Mouse (Mus musculus) midbrain, embryonic 11.5 days (tissue): Measurements from ENCODE around the gene Kcnh2. TPM values are rescaled to one million over a fixed set of nuclear protein-coding genes. Genes with fewer than 3 reads are reported as not detected.

Experiments
- ATAC-seq: fragments of 200-750 bp; cut with Nextera tagmentation; 2 replicates; pipeline ENCODE4 v1.8.0; 2017; ENCODE audit warnings: moderate TSS enrichment, moderate library complexity; ENCODE audit not compliant: low FRiP score
- DNase-seq: peaks from one replicate; pipeline ENCODE4 v3.0.0; 2015; ENCODE audit warnings: low spot score; ENCODE audit errors: missing footprints
- H3K27ac ChIP-seq: fragments of 300-500 bp; sonication (generic); 2 replicates; pipeline ENCODE4 v1.5.1; 2014; ENCODE audit warnings: low read depth, low read length
- H3K27me3 ChIP-seq: fragments of 300-500 bp; sonication (generic); 2 replicates; pipeline ENCODE4 v1.6.1; 2014; ENCODE audit warnings: mild to moderate bottlenecking, low read length, moderate library complexity, mixed read lengths; ENCODE audit not compliant: control insufficient read depth, insufficient read depth
- H3K36me3 ChIP-seq: fragments of 300-500 bp; sonication (generic); 2 replicates; pipeline ENCODE4 v1.6.1; 2014; ENCODE audit warnings: mild to moderate bottlenecking, low read length, moderate library complexity, mixed read lengths; ENCODE audit not compliant: control insufficient read depth, insufficient read depth
- H3K4me1 ChIP-seq: fragments of 300-500 bp; sonication (generic); 2 replicates; pipeline ENCODE4 v1.6.1; 2014; ENCODE audit warnings: low read length; ENCODE audit not compliant: control insufficient read depth, insufficient read depth
- H3K4me2 ChIP-seq: fragments of 300-500 bp; sonication (generic); 2 replicates; pipeline ENCODE4 v1.6.1; 2014; ENCODE audit warnings: mild to moderate bottlenecking, moderate library complexity
- H3K4me3 ChIP-seq: fragments of 300-500 bp; sonication (generic); 2 replicates; pipeline ENCODE4 v1.5.1; 2014; ENCODE audit warnings: low read depth, low read length
- H3K9ac ChIP-seq: fragments of 300-500 bp; sonication (generic); 2 replicates; pipeline ENCODE4 v1.6.1; 2014; ENCODE audit warnings: low read length
- H3K9me3 ChIP-seq: fragments of 300-500 bp; sonication (generic); 2 replicates; pipeline ENCODE4 v1.6.1; 2016; ENCODE audit warnings: low read length; ENCODE audit not compliant: control insufficient read depth
- WGBS: fragments of 180-500 bp; shearing (Covaris S2); extraction: QIAGEN DNeasy Blood & Tissue Kit; methylation state at CpG from one replicate; pipeline ENCODE4 v1.1.7; 2014; 5-methylcytosine and 5-hydroxymethylcytosine counted together
- polyA plus RNA-seq: library from polyadenylated mRNA; unstranded; fragments of >200 nt; fragmentation: Nextera tagmentation; extraction: Ambion mirVana; gene quantifications from 2 replicates; pipeline ENCODE4 v1.2.1, GENCODE M21; 2014

Kcnh2 gene
- polyA plus RNA-seq, 1 experiment from 2014 or later: 16.2 TPM

- H3K4me2 ChIP-seq: peak overlapping the region; percentile 90
- peaks cover 19% of the 10 kb centered on the region for H3K27me3 ChIP-seq
- peak overlapping the region; percentile 94 for H3K27ac ChIP-seq
- peaks cover 29% of the 10 kb centered on the region for H3K4me1 ChIP-seq
- WGBS: 0% methylated on average over 24 of the region's 24 CpGs
- no peaks in the 10 kb centered on the region for H3K9me3 ChIP-seq
- peak; percentile 95 for DNase-seq
- H3K9ac ChIP-seq: peak overlapping the region; percentile 54
- H3K36me3 ChIP-seq: no peaks in the 10 kb centered on the region
- peak; percentile 64 for ATAC-seq
- H3K4me3 ChIP-seq: peak overlapping the region; percentile 75
Observed at GRCm38 (mm10) chr5:24352251-24352859, 951 bp upstream of the Kcnh2 start.

DNA sequence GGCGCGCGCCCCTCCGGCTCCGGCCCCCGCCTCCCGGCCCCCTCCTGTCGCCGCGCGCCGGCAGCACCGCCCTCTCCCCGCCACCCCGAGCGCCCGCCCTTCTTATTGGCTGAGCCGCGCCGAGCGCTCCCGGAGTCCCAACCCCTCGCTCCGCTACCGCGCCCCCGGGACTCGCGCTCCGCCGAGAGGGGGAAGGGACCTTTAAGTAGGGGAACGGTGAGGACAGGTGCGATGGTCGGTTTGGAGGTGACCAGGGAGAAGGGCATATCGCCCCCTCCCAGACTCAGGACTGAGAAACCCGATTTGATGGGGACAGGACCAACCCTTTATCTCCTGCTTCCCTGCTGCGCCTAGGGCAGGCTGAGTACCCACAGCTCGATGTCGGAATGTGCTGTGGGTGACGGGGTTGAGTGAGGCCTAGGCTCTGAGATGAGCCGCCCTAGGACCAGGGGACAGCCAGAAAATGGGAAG, 332 bp upstream of the Kcnh2 start:
- WGBS: 1% methylated on average over 22 of the region's 41 CpGs
- Histone ChIP-seq H3K9me3 (no peaks in the 10 kb centered on the region), H3K27me3 (peaks cover 19% of the 10 kb centered on the region), H3K36me3 (no peaks in the 10 kb centered on the region), H3K9ac (peak overlapping the region; percentile 54), H3K27ac (peak overlapping the region; percentile 94), H3K4me3 (peak overlapping the region; percentile 75), H3K4me2 (peak overlapping the region; percentile 90), H3K4me1 (peaks cover 29% of the 10 kb centered on the region)
- peak; percentile 86 for ATAC-seq
- peak; percentile 98 for DNase-seq

GRCm38 (mm10) chr5:24350531-24351250, 713 bp downstream of the Kcnh2 start:
- ATAC-seq (no peak), DNase-seq (peak; percentile 91)
- peak overlapping the region; percentile 83 for H3K9ac ChIP-seq
- WGBS: 35% methylated on average over 13 of the region's 15 CpGs
- H3K4me3 ChIP-seq: peak overlapping the region; percentile 75
- peaks cover 19% of the 10 kb centered on the region for H3K27me3 ChIP-seq
- peak overlapping the region; percentile 90 for H3K4me2 ChIP-seq
- H3K9me3 ChIP-seq: no peaks in the 10 kb centered on the region
- H3K27ac ChIP-seq: peak overlapping the region; percentile 66; the same call in 1 of the 2 replicates
- H3K4me1 ChIP-seq: peaks cover 30% of the 10 kb centered on the region
- no peaks in the 10 kb centered on the region for H3K36me3 ChIP-seq

DNA sequence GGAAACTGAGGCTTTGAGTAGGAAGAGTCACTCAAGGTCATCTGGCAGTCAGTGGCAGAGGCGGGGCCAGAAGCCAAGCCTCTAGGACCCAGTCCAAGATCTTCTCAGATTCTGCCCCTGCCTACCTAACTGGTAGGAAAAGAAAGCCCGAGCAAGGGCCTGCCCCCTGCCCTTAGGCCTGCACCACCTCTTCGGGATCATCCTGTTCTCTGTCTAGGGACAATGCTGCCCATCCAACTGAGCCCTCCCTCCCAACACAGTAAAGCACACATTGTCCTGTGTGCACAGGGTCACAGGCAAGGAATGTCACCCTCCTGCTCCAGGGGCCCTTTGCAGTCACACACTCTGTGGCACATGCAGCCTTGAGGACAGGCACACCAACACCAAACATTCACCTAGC, 1.3 kb downstream of the Kcnh2 start:
- Histone ChIP-seq H3K9ac (peak overlapping the region; percentile 83; the same call in 1 of the 2 replicates), H3K9me3 (no peaks in the 10 kb centered on the region), H3K4me2 (peak overlapping the region; percentile 90), H3K4me3 (peak overlapping the region; percentile 75), H3K27ac (no peak overlapping the region), H3K27me3 (peaks cover 19% of the 10 kb centered on the region), H3K4me1 (peaks cover 36% of the 10 kb centered on the region), H3K36me3 (no peaks in the 10 kb centered on the region)
- ATAC-seq (no peak), DNase-seq (no peak)
- 55% methylated on average over 3 of the region's 3 CpGs for WGBS

DNA sequence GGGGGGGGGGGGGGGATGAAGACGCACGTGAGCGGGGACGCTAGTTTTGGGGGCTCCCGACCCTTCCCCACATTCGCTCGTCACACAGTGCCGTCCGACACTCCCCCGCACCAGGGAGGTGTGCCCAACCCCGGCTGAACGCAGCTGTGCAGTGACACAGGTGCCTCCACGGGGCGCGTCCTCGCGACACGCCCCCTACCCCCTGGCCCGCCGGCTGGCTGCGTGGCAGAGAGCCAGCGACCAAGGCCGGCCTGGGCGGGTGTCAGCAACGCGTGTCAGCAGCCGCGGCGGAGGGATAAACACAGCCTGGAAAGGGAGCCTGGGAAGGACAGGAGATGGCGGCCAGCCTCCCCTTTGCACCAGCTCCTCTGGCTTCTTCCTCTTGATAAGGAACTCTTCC, 2.9 kb downstream of the Kcnh2 start:
- under 1% methylated on average over 29 of the region's 30 CpGs for WGBS
- DNase-seq: no peak
- H3K9ac ChIP-seq: peak overlapping the region; percentile 62
- H3K27me3 ChIP-seq: peaks cover 19% of the 10 kb centered on the region
- H3K4me3 ChIP-seq: peak overlapping the region; percentile 46
- no peak overlapping the region for H3K27ac ChIP-seq
- ATAC-seq: no peak
- no peaks in the 10 kb centered on the region for H3K9me3 ChIP-seq
- no peaks in the 10 kb centered on the region for H3K36me3 ChIP-seq
- peak overlapping the region; percentile 73 for H3K4me2 ChIP-seq
- H3K4me1 ChIP-seq: peaks cover 51% of the 10 kb centered on the region

GRCm38 (mm10) chr5:24348128-24348527, 3.3 kb downstream of the Kcnh2 start:
- peak overlapping the region; percentile 46 for H3K4me3 ChIP-seq
- no peak overlapping the region for H3K27ac ChIP-seq
- H3K27me3 ChIP-seq: peaks cover 19% of the 10 kb centered on the region
- no peaks in the 10 kb centered on the region for H3K36me3 ChIP-seq
- WGBS: under 1% methylated on average over 41 of the region's 41 CpGs
- peak overlapping the region; percentile 62 for H3K9ac ChIP-seq
- H3K9me3 ChIP-seq: no peaks in the 10 kb centered on the region
- ATAC-seq (peak; percentile 8; the same call in 1 of the 2 replicates), DNase-seq (peak; percentile 96)
- H3K4me1 ChIP-seq: peaks cover 53% of the 10 kb centered on the region
- H3K4me2 ChIP-seq: peak overlapping the region; percentile 73

DNA sequence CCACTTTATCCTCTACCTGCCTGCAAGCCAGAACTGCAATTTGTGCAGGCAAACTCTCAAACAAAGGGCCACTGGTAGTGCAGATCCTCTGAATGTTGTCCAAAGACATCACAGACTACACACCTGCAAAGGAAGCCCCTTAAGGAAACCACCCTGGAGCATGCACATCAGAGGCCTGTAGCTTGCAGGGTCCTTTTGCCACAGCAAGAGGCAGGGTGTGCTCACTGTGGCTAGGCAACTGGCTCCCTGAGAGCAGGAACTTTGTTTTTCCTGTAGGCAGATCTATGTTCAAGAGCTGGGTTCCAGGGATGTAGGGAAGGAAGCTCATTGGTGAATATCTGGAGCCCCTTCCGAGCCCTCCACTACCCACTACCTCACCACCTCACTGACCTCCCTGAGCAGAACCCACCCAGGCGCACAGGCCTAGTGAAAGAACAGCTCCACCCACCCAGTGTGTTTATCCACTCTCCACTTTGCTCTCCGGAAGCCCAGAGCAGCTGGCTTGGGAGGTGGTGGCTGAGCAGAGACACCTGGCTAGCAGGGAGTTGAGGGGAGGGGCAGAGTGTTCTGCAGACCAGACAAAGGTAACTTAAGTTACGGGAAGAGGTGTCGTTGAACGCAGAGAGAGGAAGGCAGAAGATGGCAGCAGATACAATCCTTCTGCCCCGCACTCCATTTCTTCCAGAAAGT, 4.1 kb downstream of the Kcnh2 start:
- Histone ChIP-seq H3K27ac (no peak overlapping the region), H3K4me3 (no peak overlapping the region), H3K4me1 (peaks cover 53% of the 10 kb centered on the region), H3K27me3 (peaks cover 19% of the 10 kb centered on the region), H3K9ac (no peak overlapping the region), H3K36me3 (no peaks in the 10 kb centered on the region), H3K9me3 (no peaks in the 10 kb centered on the region), H3K4me2 (peak overlapping the region; percentile 73)
- ATAC-seq (no peak), DNase-seq (no peak)
- 66% methylated on average over 7 of the region's 7 CpGs for WGBS

DNA sequence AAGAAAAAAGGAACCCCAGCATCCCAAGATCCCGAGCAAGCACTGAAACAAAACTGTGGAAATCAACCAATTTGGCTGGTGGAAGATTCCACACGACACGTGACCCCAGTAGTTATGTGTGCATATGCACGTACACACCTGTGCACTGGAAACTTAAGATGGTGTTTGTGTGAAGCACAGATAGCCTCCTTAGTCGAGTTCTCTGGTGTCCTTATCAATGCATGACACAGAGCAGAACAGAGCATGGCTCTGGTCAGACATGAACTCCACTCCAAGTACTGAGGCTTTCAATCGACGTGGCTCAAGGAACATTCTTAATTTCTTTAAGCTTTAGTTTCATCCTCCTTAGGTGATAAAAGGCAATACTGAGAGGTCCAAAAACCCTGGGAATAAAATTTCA, 5.1 kb downstream of the Kcnh2 start:
- Histone ChIP-seq H3K9me3 (no peaks in the 10 kb centered on the region), H3K4me3 (no peak overlapping the region), H3K27me3 (peaks cover 19% of the 10 kb centered on the region), H3K9ac (no peak overlapping the region), H3K4me1 (peaks cover 53% of the 10 kb centered on the region), H3K27ac (no peak overlapping the region), H3K36me3 (no peaks in the 10 kb centered on the region), H3K4me2 (no peak overlapping the region)
- no peak for ATAC-seq
- no peak for DNase-seq
- WGBS: 89% methylated on average over 7 of the region's 7 CpGs
